Comparison of ENCODE assay signal across 9 mouse cellular contexts in genomic region chr15:85041546-85042225, GRCm38 (mm10). TPM values are rescaled to one million over a fixed set of nuclear protein-coding genes. Genes with fewer than 3 reads are reported as not detected.
A peak's percentile ranks its signal among the peaks of the same experiment; 100 is the strongest.
DNase-seq lines count a peak whose midpoint lies in the region; ATAC-seq and TF ChIP-seq lines count a peak whose summit lies in the region.
"Had no signal": no experiment of that assay in that cellular context is flagged by ENCODE, and none has a peak within 500 bp of the region (broad histone marks: within the 10 kb centered on the region; RNA-seq: fewer than 3 reads in every experiment).

No protein-coding gene starts in this region.

- peaks cover 33% of the 10 kb centered on the region for H3K4me1 ChIP-seq in embryonic facial prominence, embryonic 12.5 days
- peaks cover 57% of the 10 kb centered on the region for H3K4me1 ChIP-seq in hindbrain, embryonic 10.5 days (replicated peaks)
- H3K4me1 ChIP-seq in midbrain, embryonic 15.5 days: peaks cover 48% of the 10 kb centered on the region

- H3K9me3 ChIP-seq in embryonic facial prominence, embryonic 12.5 days: no peaks in the 10 kb centered on the region
- H3K9me3 ChIP-seq in hindbrain, embryonic 10.5 days: no peaks in the 10 kb centered on the region
- H3K9me3 ChIP-seq in midbrain, embryonic 15.5 days: no peaks in the 10 kb centered on the region

- ATAC-seq in embryonic facial prominence, embryonic 12.5 days (ENCODE audit: insufficient number of reproducible peaks, insufficient read depth, low FRiP score, low TSS enrichment): no peak
- ATAC-seq in midbrain, embryonic 15.5 days (replicated peaks): no peak

- DNase-seq in layer of hippocampus, adult 2 months (ENCODE audit: low spot score in 2 of 2): no peak
- DNase-seq in layer of hippocampus, postnatal 25 days (ENCODE audit: extremely low spot score in 1 of 2, low spot score in 1 of 2): no peak
- no peak for DNase-seq in hindbrain, embryonic 10.5 days (ENCODE audit: low spot score)
- DNase-seq in kidney, adult 8-10 months: no peak
- DNase-seq in spleen, adult 18-20 months: no peak
- DNase-seq in kidney, postnatal 25 days: no peak

- H3K27me3 ChIP-seq in embryonic facial prominence, embryonic 12.5 days: no peaks in the 10 kb centered on the region
- H3K27me3 ChIP-seq in hindbrain, embryonic 10.5 days (ENCODE audit: insufficient read depth, poor library complexity, severe bottlenecking): no peaks in the 10 kb centered on the region; the same call in 1 of the 2 replicates
- no peaks in the 10 kb centered on the region for H3K27me3 ChIP-seq in midbrain, embryonic 15.5 days (replicated peaks)

- no peak for TF ChIP-seq CTCF in layer of hippocampus, adult 2 months (conservative IDR thresholded peaks at IDR 0.05)

- H3K4me2 ChIP-seq in embryonic facial prominence, embryonic 12.5 days (replicated peaks): no peak overlapping the region
- H3K4me2 ChIP-seq in midbrain, embryonic 15.5 days: 0 out of 2 replicates have a peak overlapping the region, but pooled peaks have one; percentile 11

- H3K4me3 ChIP-seq in layer of hippocampus, adult 2 months: peak overlapping the region; percentile 29
- no peak overlapping the region for H3K4me3 ChIP-seq in embryonic facial prominence, embryonic 12.5 days
- H3K4me3 ChIP-seq in hindbrain, embryonic 10.5 days: no peak overlapping the region
- no peak overlapping the region for H3K4me3 ChIP-seq in midbrain, embryonic 15.5 days

- peak overlapping the region; percentile 95 for H3K27ac ChIP-seq in layer of hippocampus, adult 2 months
- peak overlapping the region; percentile 77; the same call in 1 of the 2 replicates for H3K27ac ChIP-seq in embryonic facial prominence, embryonic 12.5 days
- peak overlapping the region; percentile 80 for H3K27ac ChIP-seq in hindbrain, embryonic 10.5 days
- peak overlapping the region; percentile 78 for H3K27ac ChIP-seq in midbrain, embryonic 15.5 days

- WGBS in embryonic facial prominence, embryonic 12.5 days: 87% methylated on average over 10 of the region's 10 CpGs
- WGBS in hindbrain, embryonic 10.5 days: 87% methylated on average over 10 of the region's 10 CpGs
- WGBS in midbrain, embryonic 15.5 days: 63% methylated on average over 10 of the region's 10 CpGs

- no peak overlapping the region for H3K9ac ChIP-seq in embryonic facial prominence, embryonic 12.5 days
- no peak overlapping the region for H3K9ac ChIP-seq in midbrain, embryonic 15.5 days

- peaks cover 14% of the 10 kb centered on the region for H3K36me3 ChIP-seq in embryonic facial prominence, embryonic 12.5 days
- peaks cover 19% of the 10 kb centered on the region for H3K36me3 ChIP-seq in hindbrain, embryonic 10.5 days
- 0 out of 2 replicates have a peak, but pooled peaks cover 2% of the 10 kb centered on the region for H3K36me3 ChIP-seq in midbrain, embryonic 15.5 days (replicated peaks)

RNA-seq across cellular contexts. Expression of gene Fam118a, which starts 12.9 kb away (rescaled TPM):
- total RNA-seq in layer of hippocampus, adult 2 months (2021): 10 to 100 TPM; 26.9 to 35.9 TPM
- total RNA-seq in layer of hippocampus, postnatal 25 days (2021): 10 to 100 TPM; 29.6 to 31.6 TPM
- polyA plus RNA-seq in embryonic facial prominence, embryonic 12.5 days (2016; fragmentation: Nextera tagmentation; extraction: Ambion mirVana): 24.2 and 24.5 TPM in 2 replicates
- polyA plus RNA-seq in hindbrain, embryonic 10.5 days (2016; fragmentation: Nextera tagmentation; extraction: Ambion mirVana): 29.6 and 37.2 TPM in 2 replicates
- 30.6 and 31.7 TPM in 2 replicates for polyA plus RNA-seq in midbrain, embryonic 15.5 days (2015; fragmentation: Nextera tagmentation; extraction: Ambion mirVana)

RNA-seq across cellular contexts. Expression of gene Upk3a, which starts 24.7 kb away (rescaled TPM):
- not detected for total RNA-seq in layer of hippocampus, adult 2 months (2021)
- total RNA-seq in layer of hippocampus, postnatal 25 days (2021): not detected
- 0.34 and 0.35 TPM in 2 replicates for polyA plus RNA-seq in embryonic facial prominence, embryonic 12.5 days (2016; fragmentation: Nextera tagmentation; extraction: Ambion mirVana)
- 0.15 and 0.47 TPM in 2 replicates for polyA plus RNA-seq in hindbrain, embryonic 10.5 days (2016; fragmentation: Nextera tagmentation; extraction: Ambion mirVana)
- polyA plus RNA-seq in midbrain, embryonic 15.5 days (2015; fragmentation: Nextera tagmentation; extraction: Ambion mirVana): 0.83 and 1.2 TPM in 2 replicates
- total RNA-seq: liver, adult 2 months had no signal
- polyA plus RNA-seq: liver, adult 2 months had no signal

RNA-seq across cellular contexts. Expression of gene 5031439G07Rik, which starts 53.3 kb away (rescaled TPM):
- 10 to 100 TPM; 85.0 to 95.0 TPM for total RNA-seq in layer of hippocampus, adult 2 months (2021)
- 10 to 100 TPM; 80.6 to 99.0 TPM for total RNA-seq in layer of hippocampus, postnatal 25 days (2021)
- 10.7 and 12.3 TPM in 2 replicates for polyA plus RNA-seq in embryonic facial prominence, embryonic 12.5 days (2016; fragmentation: Nextera tagmentation; extraction: Ambion mirVana)
- polyA plus RNA-seq in hindbrain, embryonic 10.5 days (2016; fragmentation: Nextera tagmentation; extraction: Ambion mirVana): 11.2 and 12.1 TPM in 2 replicates
- polyA plus RNA-seq in midbrain, embryonic 15.5 days (2015; fragmentation: Nextera tagmentation; extraction: Ambion mirVana): 28.4 and 33.9 TPM in 2 replicates
